In the genomic region with DNA sequence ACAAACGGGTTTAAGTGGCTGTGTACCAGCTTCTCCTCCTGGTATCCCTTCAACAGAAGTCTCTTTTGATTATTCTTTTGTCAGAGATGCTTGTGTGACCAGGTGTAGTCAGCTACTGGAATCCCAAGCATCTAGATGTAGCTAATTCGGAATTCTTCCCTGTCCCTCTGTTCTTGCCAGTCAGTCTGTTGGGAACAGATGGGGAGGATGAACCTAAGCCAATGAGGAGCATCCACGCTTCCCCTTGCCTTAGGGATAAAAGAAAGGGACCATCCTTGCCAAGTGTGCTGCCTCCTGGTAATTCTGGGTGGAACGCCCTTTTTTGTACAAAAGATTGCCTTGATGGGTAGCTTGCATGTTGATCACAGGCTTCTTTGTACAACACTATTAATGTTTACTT, we compare ENCODE assay signal across 24 mouse cellular contexts. TPM values are rescaled to one million over a fixed set of nuclear protein-coding genes. Genes with fewer than 3 reads are reported as not detected.
A peak's percentile ranks its signal among the peaks of the same experiment; 100 is the strongest.
DNase-seq lines count a peak whose midpoint lies in the region; ATAC-seq lines count a peak whose summit lies in the region.
"Had no signal": no experiment of that assay in that cellular context is flagged by ENCODE, and none has a peak within 500 bp of the region (broad histone marks: within the 10 kb centered on the region; RNA-seq: fewer than 3 reads in every experiment).

No protein-coding gene starts in this region.

- DNase-seq in left cerebral cortex, postnatal 4 days = peak; percentile 31
- DNase-seq in left cerebral cortex, postnatal 14 days (ENCODE audit: low spot score in 2 of 2) = no peak
- DNase-seq in cerebellum, adult 18-20 months = peak; percentile 84 to 90
- peak; percentile 70 to 86 for DNase-seq in cerebellum, postnatal 14 days
- DNase-seq in layer of hippocampus, adult 9-11 months = peak; percentile 35
- DNase-seq in embryo, embryonic 10 days (ENCODE audit: low spot score) = no peak
- no peak for DNase-seq in spleen, postnatal 4 days (ENCODE audit: low spot score in 2 of 2)
- DNase-seq: kidney, adult 18-20 months; kidney, postnatal 4 days; lung, adult 2 months; right cerebral cortex, postnatal 4 days had no signal

- ATAC-seq in midbrain, embryonic 15.5 days (replicated peaks) = no peak
- ATAC-seq: CD4-positive, CD25-positive, alpha-beta regulatory T cell, adult 4 months; hindbrain, postnatal 0 days had no signal

- H3K36me3 ChIP-seq in midbrain, embryonic 15.5 days (replicated peaks) = no peaks in the 10 kb centered on the region
- H3K36me3 ChIP-seq: G1E; heart, embryonic 12.5 days; neural tube, embryonic 13.5 days had no signal

- no peaks in the 10 kb centered on the region for H3K27me3 ChIP-seq in midbrain, embryonic 15.5 days (replicated peaks)
- H3K27me3 ChIP-seq: heart, embryonic 12.5 days; neural tube, embryonic 13.5 days had no signal

- no peak overlapping the region for H3K27ac ChIP-seq in midbrain, embryonic 15.5 days
- H3K27ac ChIP-seq: hindbrain, postnatal 0 days; macrophage; neural tube, embryonic 13.5 days had no signal

- H3K9ac ChIP-seq in midbrain, embryonic 15.5 days = no peak overlapping the region
- H3K9ac ChIP-seq: heart, embryonic 12.5 days; neural tube, embryonic 13.5 days had no signal

- H3K4me3 ChIP-seq in midbrain, embryonic 15.5 days = no peak overlapping the region
- H3K4me3 ChIP-seq: erythroblast, embryonic 14.5 days; heart, embryonic 12.5 days; neural tube, embryonic 13.5 days had no signal

- H3K9me3 ChIP-seq in midbrain, embryonic 15.5 days = no peaks in the 10 kb centered on the region
- H3K9me3 ChIP-seq: G1E; heart, embryonic 12.5 days; neural tube, embryonic 13.5 days had no signal

- H3K4me1 ChIP-seq in midbrain, embryonic 15.5 days = no peaks in the 10 kb centered on the region
- H3K4me1 ChIP-seq: heart, embryonic 12.5 days; neural tube, embryonic 13.5 days had no signal

- intact Hi-C loops in left cerebral cortex, postnatal 4 days (cut with DNase I) = no loop called here
- intact Hi-C loops in left cerebral cortex, postnatal 14 days (cut with DNase I) = no loop called here

- H3K4me2 ChIP-seq in midbrain, embryonic 15.5 days = no peak overlapping the region
- H3K4me2 ChIP-seq: heart, embryonic 12.5 days; midbrain, embryonic 11.5 days; neural tube, embryonic 13.5 days had no signal

- WGBS in midbrain, embryonic 15.5 days = 67% methylated on average over 4 of the region's 4 CpGs

RNA-seq across cellular contexts. Expression of a gene that starts 41.8 kb away (rescaled TPM):
- 1 to 10 TPM; 5.4 to 6.1 TPM for total RNA-seq in left cerebral cortex, postnatal 4 days (2021)
- 1 to 10 TPM; 4.2 to 7.5 TPM for total RNA-seq in left cerebral cortex, postnatal 14 days (2021)
- polyA plus RNA-seq in midbrain, embryonic 15.5 days (2015; fragmentation: Nextera tagmentation; extraction: Ambion mirVana) = 7.6 and 9.3 TPM in 2 replicates
- total RNA-seq: G1E; gastrocnemius, postnatal 4 days; heart, postnatal 25 days; liver, adult 2 months had no signal
- polyA plus RNA-seq: CD4-positive, CD25-positive, alpha-beta regulatory T cell, adult 4 months; erythroblast, embryonic 14.5 days; G1E; liver, adult 2 months; lung, adult 2 months; macrophage; testis, adult 2 months had no signal

RNA-seq across cellular contexts. Expression of a gene that starts 48.3 kb away (rescaled TPM):
- 10 to 100 TPM; 32.6 to 35.7 TPM for total RNA-seq in left cerebral cortex, postnatal 4 days (2021)
- 10 to 100 TPM; 28.1 to 34.7 TPM for total RNA-seq in left cerebral cortex, postnatal 14 days (2021)
- polyA plus RNA-seq in midbrain, embryonic 15.5 days (2015; fragmentation: Nextera tagmentation; extraction: Ambion mirVana) = 55.0 and 56.9 TPM in 2 replicates

Comparison
In these comparisons a context has a peak if more than half of its experiments do, and no peak if none do; other contexts are left out.
1. DNase-seq: peak in left cerebral cortex, postnatal 4 days (single experiment), cerebellum, adult 18-20 months (2 of 2), cerebellum, postnatal 14 days (2 of 2) and layer of hippocampus, adult 9-11 months (single experiment); none in left cerebral cortex, postnatal 14 days (0 of 2), embryo, embryonic 10 days (single experiment) and spleen, postnatal 4 days (0 of 2).